Mouse (Mus musculus): Measurements from ENCODE around the gene Nek6.

DNA sequence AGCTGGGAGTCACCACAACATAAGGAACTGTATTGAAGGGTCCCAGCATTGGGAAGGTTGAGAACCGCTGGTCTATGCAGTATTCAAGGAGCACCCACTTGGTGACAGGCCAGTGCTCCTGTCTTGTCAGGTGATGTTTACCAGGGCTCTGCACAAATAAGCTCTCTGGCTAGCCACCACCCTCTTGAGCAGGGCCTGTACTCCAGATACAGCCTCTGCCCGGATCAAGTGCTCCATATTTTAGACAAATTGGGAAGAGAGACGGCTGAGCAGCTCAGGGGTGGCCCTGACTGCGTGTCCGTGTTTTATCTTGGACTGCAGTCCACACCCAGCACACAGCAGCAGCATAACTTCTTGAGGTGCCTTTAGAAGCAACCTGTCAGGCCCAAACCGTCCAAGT is 75.3 kb downstream of the Nek6 start:
- no peak for TF ChIP-seq CTCF (IDR thresholded peaks at IDR 0.05; ENCODE audit: low read depth)
- TF ChIP-seq EP300 (optimal IDR thresholded peaks at IDR 0.05), result no peak

Measured in stomach, postnatal 0 days (tissue).